Mouse (Mus musculus) cerebellum, adult 2 months (tissue): Measurements from ENCODE around the gene Phf14.

Experiments used
- CTCF ChIP-seq: fragments of 200-500 bp; IDR thresholded peaks from 2 replicates; pipeline ENCODE4 v1.5.1; 2011; ENCODE audit warnings: low read depth, mild to moderate bottlenecking, control low read depth, low read length, moderate library complexity, borderline replicate concordance; ENCODE audit not compliant: insufficient read depth
- POLR2A ChIP-seq: fragments of 200-500 bp; IDR thresholded peaks from 2 replicates; pipeline ENCODE4 v1.6.1; 2011; ENCODE audit warnings: low read length, control low read depth, borderline replicate concordance; ENCODE audit not compliant: insufficient read depth

GRCm38 (mm10) chr6:11926082-11926595 is 18.5 kb downstream of the Phf14 start:
- no peak for TF ChIP-seq CTCF
- TF ChIP-seq POLR2A = 0 out of 2 replicates have a peak, but pooled peaks have one; percentile 3
